Mouse (Mus musculus) forebrain, embryonic 11.5 days (tissue): ENCODE measurements around the gene Pvr. TPM values are rescaled to one million over a fixed set of nuclear protein-coding genes. Genes with fewer than 3 reads are reported as not detected.

Experiments used
- ATAC-seq: fragments of 200-750 bp; cut with Nextera tagmentation; replicated peaks from 2 replicates; pipeline ENCODE4 v1.8.0; 2017; ENCODE audit warnings: moderate TSS enrichment; ENCODE audit not compliant: low FRiP score
- DNase-seq: peaks from one replicate; pipeline ENCODE4 v3.0.0-alpha.2; 2017; ENCODE audit warnings: low spot score
- H3K27ac ChIP-seq: fragments of 300-500 bp; sonication (generic); 2 replicates; pipeline ENCODE4 v1.5.1; 2014; ENCODE audit warnings: low read depth, low read length
- H3K27me3 ChIP-seq: fragments of 300-500 bp; sonication (generic); 2 replicates; pipeline ENCODE4 v1.6.1; 2014; ENCODE audit warnings: mild to moderate bottlenecking, low read length, mixed read lengths; ENCODE audit not compliant: control insufficient read depth, insufficient read depth
- H3K36me3 ChIP-seq: fragments of 300-500 bp; sonication (generic); 2 replicates; pipeline ENCODE4 v1.6.1; 2014; ENCODE audit warnings: mild to moderate bottlenecking, low read length, moderate library complexity, mixed read lengths; ENCODE audit not compliant: control insufficient read depth, insufficient read depth
- H3K4me1 ChIP-seq: fragments of 300-500 bp; sonication (generic); replicated peaks from 2 replicates; pipeline ENCODE4 v1.6.1; 2014; ENCODE audit warnings: low read length, mixed read lengths; ENCODE audit not compliant: control insufficient read depth, insufficient read depth
- H3K4me2 ChIP-seq: fragments of 300-500 bp; sonication (generic); 2 replicates; pipeline ENCODE4 v1.6.1; 2014; ENCODE audit warnings: low read depth, mild to moderate bottlenecking, low read length, moderate library complexity, mixed read lengths; ENCODE audit not compliant: severe bottlenecking
- H3K4me3 ChIP-seq: fragments of 300-500 bp; sonication (generic); 2 replicates; pipeline ENCODE4 v1.5.1; 2014; ENCODE audit warnings: low read depth, low read length
- H3K9ac ChIP-seq: fragments of 300-500 bp; sonication (generic); 2 replicates; pipeline ENCODE4 v1.6.1; 2014; ENCODE audit warnings: low read length
- H3K9me3 ChIP-seq: fragments of 300-500 bp; sonication (generic); 2 replicates; pipeline ENCODE4 v1.6.1; 2016; ENCODE audit warnings: low read length, mixed read lengths; ENCODE audit not compliant: control insufficient read depth
- WGBS: fragments of 180-500 bp; shearing (Covaris S2); extraction: QIAGEN DNeasy Blood & Tissue Kit; methylation state at CpG from one replicate; pipeline ENCODE4 v1.1.7; 2014; 5-methylcytosine and 5-hydroxymethylcytosine counted together
- polyA plus RNA-seq: library from polyadenylated mRNA; unstranded; fragments of >200 nt; fragmentation: Nextera tagmentation; extraction: Ambion mirVana; gene quantifications from 2 replicates; pipeline ENCODE4 v1.2.1, GENCODE M21; 2014

Gene Pvr
- polyA plus RNA-seq, 1 experiment from 2014 or later: 2.6 TPM

GRCm38 (mm10) chr7:19867751-19868399, 53.1 kb downstream of the Pvr start:
- Histone ChIP-seq H3K4me2 (no peak overlapping the region), H3K9me3 (no peaks in the 10 kb centered on the region), H3K4me1 (no peaks in the 10 kb centered on the region), H3K27ac (no peak overlapping the region), H3K9ac (no peak overlapping the region), H3K27me3 (no peaks in the 10 kb centered on the region), H3K36me3 (no peaks in the 10 kb centered on the region), H3K4me3 (no peak overlapping the region)
- no peak for ATAC-seq
- DNase-seq: no peak
- WGBS: 90% methylated on average over 16 of the region's 16 CpGs

GRCm38 (mm10) chr7:19866490-19866889, 54.5 kb downstream of the Pvr start:
- DNase-seq: no peak

GRCm38 (mm10) chr7:19865246-19866036, 55.5 kb downstream of the Pvr start:
- H3K9me3 ChIP-seq: no peaks in the 10 kb centered on the region
- no peaks in the 10 kb centered on the region for H3K27me3 ChIP-seq
- 88% methylated on average over 8 of the region's 8 CpGs for WGBS
- ATAC-seq: no peak
- H3K4me3 ChIP-seq: no peak overlapping the region
- no peak overlapping the region for H3K9ac ChIP-seq
- no peaks in the 10 kb centered on the region for H3K4me1 ChIP-seq
- no peak overlapping the region for H3K27ac ChIP-seq
- no peak overlapping the region for H3K4me2 ChIP-seq
- DNase-seq: no peak
- no peaks in the 10 kb centered on the region for H3K36me3 ChIP-seq

More at GRCm38 (mm10) chr7:19866490-19866889, 54.5 kb downstream of the Pvr start:
- Histone ChIP-seq H3K4me2 (no peak overlapping the region), H3K9ac (no peak overlapping the region), H3K9me3 (no peaks in the 10 kb centered on the region), H3K4me3 (no peak overlapping the region), H3K36me3 (no peaks in the 10 kb centered on the region), H3K27me3 (no peaks in the 10 kb centered on the region), H3K27ac (no peak overlapping the region), H3K4me1 (no peaks in the 10 kb centered on the region)
- ATAC-seq: no peak
- 88% methylated on average over 6 of the region's 6 CpGs for WGBS

- no peak overlapping the region for H3K9ac ChIP-seq
- no peak overlapping the region for H3K4me2 ChIP-seq
- H3K27ac ChIP-seq: no peak overlapping the region
- ATAC-seq: no peak
- WGBS: 38% methylated on average over 2 of the region's 2 CpGs
- DNase-seq: no peak
- no peaks in the 10 kb centered on the region for H3K27me3 ChIP-seq
- no peaks in the 10 kb centered on the region for H3K36me3 ChIP-seq
- no peaks in the 10 kb centered on the region for H3K4me1 ChIP-seq
- no peak overlapping the region for H3K4me3 ChIP-seq
- no peaks in the 10 kb centered on the region for H3K9me3 ChIP-seq
Measured at GRCm38 (mm10) chr7:19864241-19864640, 56.7 kb downstream of the Pvr start.

- ATAC-seq: no peak
- Histone ChIP-seq H3K36me3 (no peaks in the 10 kb centered on the region), H3K9me3 (no peaks in the 10 kb centered on the region), H3K27ac (no peak within 1 kb of the TSS), H3K4me1 (no peaks in the 10 kb centered on the region), H3K4me3 (no peak within 1 kb of the TSS), H3K4me2 (no peak within 1 kb of the TSS), H3K27me3 (no peaks in the 10 kb centered on the region), H3K9ac (no peak within 1 kb of the TSS)
- no peak for DNase-seq
- WGBS: 80% methylated on average over 9 of the region's 9 CpGs
Measured at GRCm38 (mm10) chr7:19861199-19861598, 59.8 kb downstream of the Pvr start, which contains the start of gene Ceacam16. Gene Ceacam16, minus strand, starts transcription at chr7:19861299.

- no peak overlapping the region for H3K27ac ChIP-seq
- H3K4me1 ChIP-seq: no peaks in the 10 kb centered on the region
- DNase-seq (no peak), ATAC-seq (no peak)
- H3K27me3 ChIP-seq: no peaks in the 10 kb centered on the region
- H3K4me3 ChIP-seq: no peak overlapping the region
- H3K4me2 ChIP-seq: no peak overlapping the region
- no peak overlapping the region for H3K9ac ChIP-seq
- H3K9me3 ChIP-seq: no peaks in the 10 kb centered on the region
- 82% methylated on average over 10 of the region's 10 CpGs for WGBS
- no peaks in the 10 kb centered on the region for H3K36me3 ChIP-seq
Measured at GRCm38 (mm10) chr7:19859740-19860139, 61.2 kb downstream of the Pvr start.

GRCm38 (mm10) chr7:19856283-19856682, 64.7 kb downstream of the Pvr start:
- DNase-seq: no peak
- Histone ChIP-seq H3K9me3 (no peaks in the 10 kb centered on the region; the same call in 1 of the 2 replicates), H3K4me3 (no peak overlapping the region), H3K4me2 (no peak overlapping the region), H3K27ac (no peak overlapping the region), H3K27me3 (no peaks in the 10 kb centered on the region), H3K36me3 (no peaks in the 10 kb centered on the region), H3K4me1 (no peaks in the 10 kb centered on the region), H3K9ac (no peak overlapping the region)
- ATAC-seq: no peak
- WGBS: 89% methylated on average over 6 of the region's 6 CpGs

GRCm38 (mm10) chr7:19855663-19856062, 65.3 kb downstream of the Pvr start:
- no peak overlapping the region for H3K4me2 ChIP-seq
- DNase-seq (no peak), ATAC-seq (no peak)
- no peak overlapping the region for H3K4me3 ChIP-seq
- no peaks in the 10 kb centered on the region; the same call in 1 of the 2 replicates for H3K9me3 ChIP-seq
- H3K27me3 ChIP-seq: no peaks in the 10 kb centered on the region
- no peak overlapping the region for H3K27ac ChIP-seq
- 85% methylated on average over 5 of the region's 5 CpGs for WGBS
- H3K36me3 ChIP-seq: no peaks in the 10 kb centered on the region
- H3K4me1 ChIP-seq: no peaks in the 10 kb centered on the region
- no peak overlapping the region for H3K9ac ChIP-seq
